Mouse (Mus musculus) adrenal gland, postnatal 36 days (tissue): Measurements from ENCODE around the gene Vps13d. TPM values are rescaled to one million over a fixed set of nuclear protein-coding genes. Genes with fewer than 3 reads are reported as not detected.

Experiments used
- DNase-seq, 2 experiments: peaks; one replicate each; pipeline ENCODE4 v3.0.0; 2021; ENCODE audit warnings: mixed read lengths in 1 of 2
- total RNA-seq, 2 experiments: library from RNA; stranded (reverse); gene quantifications; 2 replicates each; pipeline ENCODE4 v1.2.3; 2021

The Vps13d gene
- total RNA-seq, 2 experiments from 2014 or later, result 59.1 to 83.2 TPM

GRCm38 (mm10) chr4:145004176-145004575 lies 190.6 kb downstream of the Vps13d start:
- no peak for DNase-seq

GRCm38 (mm10) chr4:145002733-145003132 lies 192.1 kb downstream of the Vps13d start:
- no peak for DNase-seq

- DNase-seq, result peak; percentile 67 to 77
Measured at GRCm38 (mm10) chr4:144999903-145000382, 194.9 kb downstream of the Vps13d start.

- DNase-seq, result no peak
Measured at GRCm38 (mm10) chr4:144999572-144999880, 195.3 kb downstream of the Vps13d start.

GRCm38 (mm10) chr4:144998808-144999571 lies 195.8 kb downstream of the Vps13d start:
- DNase-seq, result no peak

- DNase-seq, result peak; percentile 70 to 73
Measured at GRCm38 (mm10) chr4:144997887-144998658, 196.7 kb downstream of the Vps13d start.

GRCm38 (mm10) chr4:144996996-144997820 lies 197.6 kb downstream of the Vps13d start:
- no peak for DNase-seq

- no peak for DNase-seq
Measured at GRCm38 (mm10) chr4:144995826-144996225, 199.0 kb downstream of the Vps13d start.

GRCm38 (mm10) chr4:144993047-144993917 lies 201.5 kb downstream of the Vps13d start:
- no peak for DNase-seq

- no peak for DNase-seq
Measured at GRCm38 (mm10) chr4:144992413-144992812, 202.4 kb downstream of the Vps13d start.

GRCm38 (mm10) chr4:144988443-144989206 lies 206.2 kb downstream of the Vps13d start:
- DNase-seq, result no peak

- DNase-seq, result no peak
Measured at GRCm38 (mm10) chr4:144986016-144986805, 208.6 kb downstream of the Vps13d start.

- no peak for DNase-seq
Measured at GRCm38 (mm10) chr4:144983821-144984371, 210.9 kb downstream of the Vps13d start.

GRCm38 (mm10) chr4:144983228-144983744 lies 211.5 kb downstream of the Vps13d start:
- no peak for DNase-seq

- peak; percentile 73 to 74 for DNase-seq
Measured at GRCm38 (mm10) chr4:144980811-144981551, 213.8 kb downstream of the Vps13d start.

GRCm38 (mm10) chr4:144980110-144980509 lies 214.7 kb downstream of the Vps13d start:
- DNase-seq, result no peak

GRCm38 (mm10) chr4:144978039-144978438 lies 216.8 kb downstream of the Vps13d start:
- DNase-seq, result no peak

GRCm38 (mm10) chr4:144977057-144977456 lies 217.7 kb downstream of the Vps13d start:
- DNase-seq, result no peak
